Mouse (Mus musculus) embryonic facial prominence, embryonic 12.5 days (tissue): Measurements from ENCODE around the gene Slc23a2. TPM values are rescaled to one million over a fixed set of nuclear protein-coding genes. Genes with fewer than 3 reads are reported as not detected.

Source experiments
- ATAC-seq: fragments of 200-750 bp; cut with Nextera tagmentation; 2 replicates; pipeline ENCODE4 v1.8.0; 2017; ENCODE audit not compliant: insufficient number of reproducible peaks, insufficient read depth, low FRiP score, low TSS enrichment
- H3K27ac ChIP-seq: fragments of 300-500 bp; sonication (generic); 2 replicates; pipeline ENCODE4 v1.5.1; 2016; ENCODE audit warnings: mild to moderate bottlenecking
- H3K27me3 ChIP-seq: fragments of 300-500 bp; sonication (generic); 2 replicates; pipeline ENCODE4 v1.6.1; 2016; ENCODE audit warnings: mild to moderate bottlenecking, moderate library complexity
- H3K36me3 ChIP-seq: fragments of 300-500 bp; sonication (generic); 2 replicates; pipeline ENCODE4 v1.6.1; 2016; ENCODE audit warnings: mild to moderate bottlenecking
- H3K4me1 ChIP-seq: fragments of 300-500 bp; sonication (generic); 2 replicates; pipeline ENCODE4 v1.6.1; 2016
- H3K4me2 ChIP-seq: fragments of 300-500 bp; sonication (generic); replicated peaks from 2 replicates; pipeline ENCODE4 v1.6.1; 2016; ENCODE audit warnings: mild to moderate bottlenecking, moderate library complexity
- H3K4me3 ChIP-seq: fragments of 300-500 bp; sonication (generic); 2 replicates; pipeline ENCODE4 v1.5.1; 2016; ENCODE audit warnings: mild to moderate bottlenecking
- H3K9ac ChIP-seq: fragments of 300-500 bp; sonication (generic); 2 replicates; pipeline ENCODE4 v1.6.1; 2016; ENCODE audit warnings: mild to moderate bottlenecking, moderate library complexity
- H3K9me3 ChIP-seq: fragments of 300-500 bp; sonication (generic); 2 replicates; pipeline ENCODE4 v1.6.1; 2016; ENCODE audit warnings: mild to moderate bottlenecking, moderate library complexity
- WGBS: fragments of 180-500 bp; shearing (Covaris S2); methylation state at CpG from one replicate; pipeline ENCODE4 v1.1.7; 2016; 5-methylcytosine and 5-hydroxymethylcytosine counted together
- polyA plus RNA-seq: library from polyadenylated mRNA; unstranded; fragments of >200 nt; fragmentation: Nextera tagmentation; extraction: Ambion mirVana; gene quantifications from 2 replicates; pipeline ENCODE4 v1.2.1, GENCODE M21; 2016

Gene Slc23a2
- polyA plus RNA-seq, 1 experiment from 2014 or later, result 15.0 TPM

DNA sequence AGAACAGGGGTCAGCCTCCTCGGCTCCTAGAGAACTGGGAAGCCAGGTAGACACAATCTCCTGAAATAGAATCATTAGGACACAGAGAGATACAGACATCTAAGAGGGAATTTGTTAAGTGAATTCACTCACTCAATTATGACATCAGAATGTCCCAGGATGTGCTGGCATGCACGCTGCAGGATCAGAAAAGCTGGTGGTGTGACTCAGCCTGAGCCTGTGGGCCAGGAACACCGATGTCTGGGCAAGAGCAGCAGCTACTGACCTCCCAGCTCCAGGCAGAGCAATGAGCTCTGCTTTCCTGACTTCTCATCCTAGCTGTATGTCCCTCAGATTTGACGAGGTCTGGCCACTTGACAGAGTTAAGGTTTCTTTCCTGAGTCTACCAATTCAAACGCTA, 7.8 kb upstream of the Slc23a2 start:
- H3K27me3 ChIP-seq, result no peaks in the 10 kb centered on the region
- 55% methylated on average over 5 of the region's 5 CpGs for WGBS
- H3K27ac ChIP-seq, result no peak overlapping the region
- no peaks in the 10 kb centered on the region for H3K36me3 ChIP-seq
- no peaks in the 10 kb centered on the region for H3K4me1 ChIP-seq
- ATAC-seq, result no peak
- no peak overlapping the region for H3K9ac ChIP-seq
- H3K4me2 ChIP-seq, result no peak overlapping the region
- H3K4me3 ChIP-seq, result no peak overlapping the region
- H3K9me3 ChIP-seq, result no peaks in the 10 kb centered on the region

- no peak overlapping the region for H3K27ac ChIP-seq
- no peak overlapping the region for H3K4me3 ChIP-seq
- ATAC-seq, result no peak
- H3K9me3 ChIP-seq, result no peaks in the 10 kb centered on the region
- no peak overlapping the region for H3K9ac ChIP-seq
- WGBS, result 72% methylated on average over 6 of the region's 6 CpGs
- H3K36me3 ChIP-seq, result no peaks in the 10 kb centered on the region
- no peaks in the 10 kb centered on the region for H3K27me3 ChIP-seq
- H3K4me2 ChIP-seq, result no peak overlapping the region
- H3K4me1 ChIP-seq, result no peaks in the 10 kb centered on the region
Measured at GRCm38 (mm10) chr2:132151592-132151991, 6.7 kb upstream of the Slc23a2 start.

- WGBS, result 40% methylated on average over 1 of the region's 1 CpGs
- no peaks in the 10 kb centered on the region for H3K4me1 ChIP-seq
- H3K9me3 ChIP-seq, result no peaks in the 10 kb centered on the region
- no peak for ATAC-seq
- H3K27me3 ChIP-seq, result no peaks in the 10 kb centered on the region
- no peak overlapping the region for H3K4me3 ChIP-seq
- H3K4me2 ChIP-seq, result no peak overlapping the region
- H3K36me3 ChIP-seq, result no peaks in the 10 kb centered on the region
- no peak overlapping the region for H3K9ac ChIP-seq
- H3K27ac ChIP-seq, result no peak overlapping the region
Measured at GRCm38 (mm10) chr2:132150926-132151325, 6.0 kb upstream of the Slc23a2 start.

GRCm38 (mm10) chr2:132146502-132146901, 1.6 kb upstream of the Slc23a2 start:
- Histone ChIP-seq H3K9me3 (no peaks in the 10 kb centered on the region), H3K4me3 (no peak overlapping the region), H3K4me2 (no peak overlapping the region), H3K9ac (no peak overlapping the region), H3K4me1 (peaks cover 12% of the 10 kb centered on the region; the same call in 1 of the 2 replicates), H3K27me3 (0 out of 2 replicates have a peak, but pooled peaks cover 3% of the 10 kb centered on the region), H3K27ac (no peak overlapping the region), H3K36me3 (0 out of 2 replicates have a peak, but pooled peaks cover 5% of the 10 kb centered on the region)
- no peak for ATAC-seq
- 24% methylated on average over 4 of the region's 4 CpGs for WGBS

DNA sequence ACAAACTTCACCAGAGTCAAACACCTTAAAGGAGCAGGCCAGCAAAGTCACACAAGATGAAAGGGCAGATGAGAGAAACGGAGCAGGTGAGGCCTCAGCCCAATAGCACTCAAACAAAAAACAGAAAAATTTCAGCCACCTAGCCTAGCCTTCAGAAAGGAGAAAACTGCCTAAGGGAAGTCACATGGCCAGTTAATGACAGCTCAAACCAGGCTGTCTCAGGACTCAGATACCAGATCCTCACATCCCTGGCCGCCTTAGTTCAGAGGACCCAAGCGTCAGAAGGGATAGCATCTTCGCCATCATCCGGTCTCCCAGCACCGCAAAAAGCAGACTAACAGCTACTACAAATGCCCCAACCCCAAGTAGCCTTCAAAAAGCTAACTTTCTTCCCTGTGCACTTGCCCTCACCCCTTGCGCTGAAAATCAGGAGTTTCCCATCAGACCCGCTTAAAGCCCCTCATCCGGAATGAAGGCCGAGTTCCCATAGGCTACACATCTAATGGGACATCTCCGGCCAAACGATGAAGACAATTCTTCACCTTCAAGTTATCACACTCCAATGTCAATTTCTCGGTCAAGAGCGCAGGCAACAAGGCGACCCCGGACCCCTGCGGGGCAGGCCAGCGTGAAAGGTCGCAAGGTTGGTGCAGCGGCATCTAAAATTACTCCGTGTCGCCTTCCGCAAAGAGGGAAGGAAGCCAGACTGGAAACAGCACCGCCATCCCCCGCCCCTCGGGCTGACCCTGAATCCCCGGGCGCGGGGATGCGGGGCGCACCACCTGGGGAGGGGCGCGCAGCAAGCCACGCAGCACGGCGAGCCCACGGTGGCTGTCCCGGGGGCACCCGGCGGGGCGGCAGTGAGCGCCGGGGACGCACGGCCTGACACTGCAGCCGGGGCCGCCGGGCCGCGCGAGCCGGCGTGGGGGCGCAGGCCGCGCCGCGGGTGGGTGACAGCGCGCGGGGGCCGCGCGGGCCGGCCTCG, 673 bp downstream of the Slc23a2 start:
- peak overlapping the region; percentile 92 for H3K4me2 ChIP-seq
- 2% methylated on average over 56 of the region's 66 CpGs for WGBS
- peaks cover 12% of the 10 kb centered on the region; the same call in 1 of the 2 replicates for H3K4me1 ChIP-seq
- H3K27ac ChIP-seq, result no peak overlapping the region
- no peaks in the 10 kb centered on the region for H3K9me3 ChIP-seq
- peak overlapping the region; percentile 92 for H3K4me3 ChIP-seq
- H3K27me3 ChIP-seq, result 0 out of 2 replicates have a peak, but pooled peaks cover 3% of the 10 kb centered on the region
- H3K36me3 ChIP-seq, result 0 out of 2 replicates have a peak, but pooled peaks cover 5% of the 10 kb centered on the region
- peak overlapping the region; percentile 85 for H3K9ac ChIP-seq
- no peak for ATAC-seq

GRCm38 (mm10) chr2:132142606-132143005, 2.3 kb downstream of the Slc23a2 start:
- H3K27me3 ChIP-seq, result 0 out of 2 replicates have a peak, but pooled peaks cover 3% of the 10 kb centered on the region
- H3K36me3 ChIP-seq, result 0 out of 2 replicates have a peak, but pooled peaks cover 5% of the 10 kb centered on the region
- no peak for ATAC-seq
- H3K9me3 ChIP-seq, result no peaks in the 10 kb centered on the region
- no peak overlapping the region for H3K9ac ChIP-seq
- no peak overlapping the region for H3K4me3 ChIP-seq
- H3K4me2 ChIP-seq, result no peak overlapping the region
- no peak overlapping the region for H3K27ac ChIP-seq
- 80% methylated on average over 8 of the region's 8 CpGs for WGBS
- H3K4me1 ChIP-seq, result peaks cover 12% of the 10 kb centered on the region; the same call in 1 of the 2 replicates

GRCm38 (mm10) chr2:132140536-132140935, 4.4 kb downstream of the Slc23a2 start:
- 79% methylated on average over 10 of the region's 10 CpGs for WGBS
- no peak for ATAC-seq
- 0 out of 2 replicates have a peak, but pooled peaks cover 5% of the 10 kb centered on the region for H3K36me3 ChIP-seq
- no peak overlapping the region for H3K27ac ChIP-seq
- no peak overlapping the region for H3K9ac ChIP-seq
- no peak overlapping the region for H3K4me2 ChIP-seq
- H3K27me3 ChIP-seq, result 0 out of 2 replicates have a peak, but pooled peaks cover 2% of the 10 kb centered on the region
- H3K4me1 ChIP-seq, result peaks cover 12% of the 10 kb centered on the region; the same call in 1 of the 2 replicates
- no peaks in the 10 kb centered on the region for H3K9me3 ChIP-seq
- no peak overlapping the region for H3K4me3 ChIP-seq

GRCm38 (mm10) chr2:132139099-132139498, 5.8 kb downstream of the Slc23a2 start:
- Histone ChIP-seq H3K4me3 (no peak overlapping the region), H3K27ac (no peak overlapping the region), H3K9ac (no peak overlapping the region), H3K4me1 (peaks cover 10% of the 10 kb centered on the region; the same call in 1 of the 2 replicates), H3K9me3 (no peaks in the 10 kb centered on the region), H3K36me3 (0 out of 2 replicates have a peak, but pooled peaks cover 5% of the 10 kb centered on the region), H3K27me3 (no peaks in the 10 kb centered on the region), H3K4me2 (no peak overlapping the region)
- WGBS, result 94% methylated on average over 2 of the region's 2 CpGs
- ATAC-seq, result no peak

GRCm38 (mm10) chr2:132135876-132136637, 8.9 kb downstream of the Slc23a2 start:
- Histone ChIP-seq H3K27me3 (no peaks in the 10 kb centered on the region), H3K4me3 (no peak overlapping the region), H3K27ac (no peak overlapping the region), H3K36me3 (no peaks in the 10 kb centered on the region), H3K4me2 (no peak overlapping the region), H3K9me3 (no peaks in the 10 kb centered on the region), H3K9ac (no peak overlapping the region), H3K4me1 (peaks cover 17% of the 10 kb centered on the region)
- 89% methylated on average over 8 of the region's 8 CpGs for WGBS
- no peak for ATAC-seq

- 83% methylated on average over 4 of the region's 4 CpGs for WGBS
- ATAC-seq, result no peak
- H3K9ac ChIP-seq, result no peak overlapping the region
Measured at GRCm38 (mm10) chr2:132134758-132135157, 10.2 kb downstream of the Slc23a2 start.

GRCm38 (mm10) chr2:132133436-132133835, 11.5 kb downstream of the Slc23a2 start:
- ATAC-seq, result no peak
- Histone ChIP-seq H3K4me3 (no peak overlapping the region), H3K36me3 (no peaks in the 10 kb centered on the region), H3K4me2 (no peak overlapping the region), H3K9ac (no peak overlapping the region), H3K9me3 (no peaks in the 10 kb centered on the region), H3K27me3 (no peaks in the 10 kb centered on the region), H3K4me1 (peaks cover 18% of the 10 kb centered on the region), H3K27ac (no peak overlapping the region)
- WGBS, result 33% methylated on average over 2 of the region's 2 CpGs

More at GRCm38 (mm10) chr2:132134758-132135157, 10.2 kb downstream of the Slc23a2 start:
- Histone ChIP-seq H3K4me3 (no peak overlapping the region), H3K36me3 (no peaks in the 10 kb centered on the region), H3K9me3 (no peaks in the 10 kb centered on the region), H3K27ac (no peak overlapping the region), H3K4me1 (peaks cover 18% of the 10 kb centered on the region), H3K4me2 (no peak overlapping the region), H3K27me3 (no peaks in the 10 kb centered on the region)
